Mouse (Mus musculus): ENCODE measurements around the gene Snrpf. TPM values are rescaled to one million over a fixed set of nuclear protein-coding genes. Genes with fewer than 3 reads are reported as not detected.

Snrpf gene
- total and polyA plus RNA-seq, 2 experiments from 2014 or later, result 13.7 to 59.4 TPM

DNA sequence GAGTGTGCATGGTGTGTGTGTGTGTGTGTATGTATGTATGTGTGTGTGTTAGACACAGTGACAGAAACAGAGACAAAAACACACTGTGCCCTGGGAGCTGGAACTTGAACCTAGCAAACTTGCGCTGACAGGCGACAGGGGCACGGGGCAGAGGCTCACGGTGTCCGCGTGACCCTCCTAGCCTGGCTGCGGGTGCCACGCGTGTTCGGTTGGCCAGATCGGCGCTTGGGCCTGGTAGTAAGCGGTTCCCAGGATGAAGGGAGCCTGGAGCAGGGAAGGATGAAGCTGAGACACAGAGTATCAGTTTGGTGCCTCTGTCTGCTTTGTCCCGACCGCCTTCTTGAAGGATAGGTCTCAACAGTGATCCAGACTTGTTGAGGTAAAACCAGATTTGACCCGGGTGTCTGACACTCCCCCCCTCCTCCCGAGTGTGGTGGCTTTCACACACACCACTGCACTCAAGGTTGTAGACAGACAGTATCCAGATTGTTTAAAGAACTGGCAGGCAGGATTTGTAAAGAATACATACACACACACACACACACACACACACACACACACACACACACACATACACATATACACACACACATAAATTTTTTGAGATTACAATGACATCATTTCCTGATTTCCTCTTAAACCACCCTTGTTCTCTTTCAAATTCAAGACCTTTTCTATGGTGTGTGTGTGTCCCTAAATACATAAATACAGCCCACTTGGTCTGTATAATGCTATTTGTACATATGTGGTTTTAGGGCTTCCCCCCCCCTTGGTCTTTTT, 48.9 kb downstream of the Snrpf start, which contains the start of gene Ccdc38:
Ccdc38 (plus strand) TSS at position 202 of the 780 bp plus-strand sequence.
- Histone ChIP-seq H3K4me1 (ENCODE audit: control insufficient read depth, insufficient read depth) (peaks cover 7% of the 10 kb centered on the region; the same call in 1 of the 2 replicates), H3K4me3 (ENCODE audit: low read depth, low read length) (peak within 1 kb of the TSS; percentile 54), H3K36me3 (replicated peaks; ENCODE audit: control insufficient read depth, insufficient read depth, low read length) (no peaks in the 10 kb centered on the region), H3K27ac (ENCODE audit: low read depth) (no peak within 1 kb of the TSS), H3K9ac (replicated peaks; ENCODE audit: low read depth, low read length) (peak within 1 kb of the TSS; percentile 38; the same call in 1 of the 2 replicates), H3K9me3 (replicated peaks; ENCODE audit: control insufficient read depth, low read length) (no peaks in the 10 kb centered on the region), H3K27me3 (ENCODE audit: control insufficient read depth, insufficient read depth, low read length) (peaks cover 10% of the 10 kb centered on the region; the same call in 1 of the 2 replicates), H3K4me2 (ENCODE audit: low read depth, low read length) (peak within 1 kb of the TSS; percentile 75)
- WGBS, result 47% methylated on average over 17 of the region's 17 CpGs
- DNase-seq (ENCODE audit: low spot score), result no peak
- TF ChIP-seq EP300 (IDR thresholded peaks at IDR 0.05; ENCODE audit: low read depth) (no peak), CTCF (IDR thresholded peaks at IDR 0.05; ENCODE audit: low read depth) (no peak)
- ATAC-seq (ENCODE audit: insufficient read depth, low read depth), result peak; percentile 12; the same call in 1 of the 2 replicates

DNA sequence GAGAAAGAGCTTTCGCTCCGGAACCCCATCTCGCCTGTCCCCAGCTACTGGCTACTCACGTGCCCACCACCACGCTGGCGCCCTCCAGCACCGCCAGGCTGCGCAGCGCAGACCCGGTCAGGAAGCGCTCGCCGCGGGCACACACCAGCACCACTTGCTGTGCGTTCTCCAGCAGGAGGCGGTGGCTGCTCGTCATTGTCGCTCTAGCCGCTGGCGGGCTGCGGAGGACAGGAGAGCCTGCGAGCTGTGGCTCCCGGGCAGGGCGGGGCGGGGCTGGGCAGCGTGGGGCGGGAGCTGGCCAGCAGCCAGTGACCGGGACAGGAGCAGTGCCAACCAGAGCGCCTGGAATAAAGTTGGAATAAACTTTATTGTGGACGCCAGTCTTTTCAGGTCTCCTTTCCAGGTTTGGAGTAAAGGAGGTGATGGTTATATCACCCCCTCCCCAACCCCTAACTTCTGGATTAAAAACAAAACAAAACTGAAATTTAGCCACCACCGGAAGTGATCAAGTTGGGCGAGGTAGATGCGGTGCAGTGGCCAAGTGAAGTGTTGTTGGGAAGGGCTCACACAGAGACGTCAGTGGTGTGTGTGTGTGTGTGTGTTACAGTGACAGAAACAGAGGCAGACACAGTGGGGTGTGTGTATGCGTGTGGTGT, 49.6 kb downstream of the Snrpf start, which contains the start of gene Amdhd1:
Amdhd1 (minus strand) TSS at position 259 of the 656 bp plus-strand sequence.
- Histone ChIP-seq H3K4me2 (ENCODE audit: low read depth, low read length) (peak within 1 kb of the TSS; percentile 75), H3K4me3 (ENCODE audit: low read depth, low read length) (peak within 1 kb of the TSS; percentile 54), H3K27ac (ENCODE audit: low read depth) (no peak within 1 kb of the TSS), H3K9ac (replicated peaks; ENCODE audit: low read depth, low read length) (peak within 1 kb of the TSS; percentile 38; the same call in 1 of the 2 replicates), H3K27me3 (ENCODE audit: control insufficient read depth, insufficient read depth, low read length) (peaks cover 16% of the 10 kb centered on the region; the same call in 1 of the 2 replicates), H3K36me3 (replicated peaks; ENCODE audit: control insufficient read depth, insufficient read depth, low read length) (no peaks in the 10 kb centered on the region), H3K4me1 (ENCODE audit: control insufficient read depth, insufficient read depth) (peaks cover 7% of the 10 kb centered on the region; the same call in 1 of the 2 replicates), H3K9me3 (replicated peaks; ENCODE audit: control insufficient read depth, low read length) (no peaks in the 10 kb centered on the region)
- ATAC-seq (ENCODE audit: insufficient read depth, low read depth) (peak; percentile 96), DNase-seq (ENCODE audit: low spot score) (peak; percentile 84)
- WGBS, result 2% methylated on average over 34 of the region's 35 CpGs
- TF ChIP-seq EP300 (IDR thresholded peaks at IDR 0.05; ENCODE audit: low read depth) (no peak), CTCF (IDR thresholded peaks at IDR 0.05; ENCODE audit: low read depth) (peak; percentile 84)

DNA sequence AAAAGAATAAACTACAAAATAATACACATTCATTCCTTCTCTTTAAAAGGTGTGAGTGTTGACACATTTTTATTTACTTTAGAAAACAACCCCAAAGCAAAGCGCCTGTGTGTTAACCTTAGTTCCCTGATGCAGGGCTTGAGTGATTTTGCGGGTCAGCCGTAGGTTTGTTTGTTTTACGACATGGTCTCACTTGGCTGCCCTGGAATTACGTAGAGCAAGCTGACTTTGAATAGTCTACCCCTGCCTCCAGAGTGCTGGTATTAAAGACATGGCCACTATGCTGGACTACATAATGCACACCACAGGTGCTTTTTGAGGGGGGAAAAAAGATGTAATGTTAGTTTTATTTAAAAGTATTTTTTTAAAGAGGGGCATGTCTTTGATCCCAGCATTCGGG, 50.7 kb downstream of the Snrpf start:
- Histone ChIP-seq H3K9me3 (replicated peaks; ENCODE audit: control insufficient read depth, low read length) (no peaks in the 10 kb centered on the region), H3K4me3 (ENCODE audit: low read depth, low read length) (no peak overlapping the region), H3K9ac (replicated peaks; ENCODE audit: low read depth, low read length) (no peak overlapping the region), H3K27me3 (ENCODE audit: control insufficient read depth, insufficient read depth, low read length) (peaks cover 25% of the 10 kb centered on the region), H3K4me1 (ENCODE audit: control insufficient read depth, insufficient read depth) (peaks cover 7% of the 10 kb centered on the region; the same call in 1 of the 2 replicates), H3K27ac (ENCODE audit: low read depth) (no peak overlapping the region), H3K4me2 (ENCODE audit: low read depth, low read length) (no peak overlapping the region), H3K36me3 (replicated peaks; ENCODE audit: control insufficient read depth, insufficient read depth, low read length) (no peaks in the 10 kb centered on the region)
- ATAC-seq (ENCODE audit: insufficient read depth, low read depth), result no peak
- WGBS, result 79% methylated on average over 6 of the region's 6 CpGs
- no peak for DNase-seq (ENCODE audit: low spot score)
- no peak for TF ChIP-seq EP300 (IDR thresholded peaks at IDR 0.05; ENCODE audit: low read depth)
- no peak for TF ChIP-seq CTCF (IDR thresholded peaks at IDR 0.05; ENCODE audit: low read depth)

DNA sequence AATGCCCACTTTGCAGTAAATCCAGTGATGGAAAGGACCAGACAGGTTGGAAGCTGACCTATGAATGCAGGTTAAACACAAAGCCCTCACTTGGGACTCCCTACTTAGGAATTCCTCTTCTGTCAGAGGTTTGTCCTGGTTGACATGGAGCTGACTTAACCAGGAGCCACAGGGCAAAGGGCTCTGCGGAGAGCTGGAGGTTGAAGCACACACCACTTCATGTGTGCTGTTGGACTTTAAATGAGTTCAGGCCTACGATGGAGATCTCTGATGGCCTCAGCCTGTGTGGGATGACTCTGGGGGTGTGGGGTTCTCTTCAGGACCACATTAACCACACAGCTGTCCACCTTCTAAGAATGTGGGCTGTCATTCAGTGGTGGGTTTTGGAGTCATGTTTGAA, 51.2 kb downstream of the Snrpf start:
- no peak for DNase-seq (ENCODE audit: low spot score)
- Histone ChIP-seq H3K4me2 (ENCODE audit: low read depth, low read length) (no peak overlapping the region), H3K27ac (ENCODE audit: low read depth) (no peak overlapping the region), H3K9me3 (replicated peaks; ENCODE audit: control insufficient read depth, low read length) (no peaks in the 10 kb centered on the region), H3K4me3 (ENCODE audit: low read depth, low read length) (no peak overlapping the region), H3K4me1 (ENCODE audit: control insufficient read depth, insufficient read depth) (peaks cover 7% of the 10 kb centered on the region; the same call in 1 of the 2 replicates), H3K9ac (replicated peaks; ENCODE audit: low read depth, low read length) (no peak overlapping the region), H3K36me3 (replicated peaks; ENCODE audit: control insufficient read depth, insufficient read depth, low read length) (no peaks in the 10 kb centered on the region), H3K27me3 (ENCODE audit: control insufficient read depth, insufficient read depth, low read length) (peaks cover 25% of the 10 kb centered on the region)
- 84% methylated on average over 2 of the region's 2 CpGs for WGBS
- ATAC-seq (ENCODE audit: insufficient read depth, low read depth), result no peak
- no peak for TF ChIP-seq EP300 (IDR thresholded peaks at IDR 0.05; ENCODE audit: low read depth)
- no peak for TF ChIP-seq CTCF (IDR thresholded peaks at IDR 0.05; ENCODE audit: low read depth)

Other genes starting within 250 kb of the Snrpf start
- 92.1 and 126 TPM in 2 replicates for gene Lta4h, start 136.3 kb downstream of the Snrpf start, total RNA-seq (2014; rRNA removed; ENCODE audit: low replicate concordance)
- 137 and 144 TPM in 2 replicates for gene Lta4h, start 136.3 kb downstream of the Snrpf start, polyA plus RNA-seq (2015; fragmentation: Nextera tagmentation; extraction: Ambion mirVana)
- not detected in 2 replicates for gene Hal, start 100.9 kb downstream of the Snrpf start, total RNA-seq (2014; rRNA removed; ENCODE audit: low replicate concordance)
- not detected in 2 replicates for gene Hal, start 100.9 kb downstream of the Snrpf start, polyA plus RNA-seq (2015; fragmentation: Nextera tagmentation; extraction: Ambion mirVana)
- gene Amdhd1, start 49.7 kb downstream of the Snrpf start, total RNA-seq (2014; rRNA removed; ENCODE audit: low replicate concordance), result not detected in 2 replicates
- 0.04 TPM in 1 of 2 replicates, not detected in the other for gene Amdhd1, start 49.7 kb downstream of the Snrpf start, polyA plus RNA-seq (2015; fragmentation: Nextera tagmentation; extraction: Ambion mirVana)
- not detected in 2 replicates for gene Ccdc38, start 49.1 kb downstream of the Snrpf start, total RNA-seq (2014; rRNA removed; ENCODE audit: low replicate concordance)
- gene Ccdc38, start 49.1 kb downstream of the Snrpf start, polyA plus RNA-seq (2015; fragmentation: Nextera tagmentation; extraction: Ambion mirVana), result 0.10 and 0.11 TPM in 2 replicates
- gene Ntn4, start 51.0 kb upstream of the Snrpf start, total RNA-seq (2014; rRNA removed; ENCODE audit: low replicate concordance), result 36.0 and 37.2 TPM in 2 replicates
- gene Ntn4, start 51.0 kb upstream of the Snrpf start, polyA plus RNA-seq (2015; fragmentation: Nextera tagmentation; extraction: Ambion mirVana), result 2.1 and 2.5 TPM in 2 replicates
- gene Usp44, start 241.8 kb upstream of the Snrpf start, total RNA-seq (2014; rRNA removed; ENCODE audit: low replicate concordance), result not detected in 2 replicates
- gene Usp44, start 241.8 kb upstream of the Snrpf start, polyA plus RNA-seq (2015; fragmentation: Nextera tagmentation; extraction: Ambion mirVana), result not detected in 2 replicates

Measured in heart, postnatal 0 days (tissue).